Mouse (Mus musculus) stomach, embryonic 16.5 days (tissue): ENCODE measurements around the gene Sycp2. TPM values are rescaled to one million over a fixed set of nuclear protein-coding genes. Genes with fewer than 3 reads are reported as not detected.
"Not testable (repeated sequence)": the region's sequence is repeated elsewhere in the genome, so short reads cannot be mapped to it uniquely, and the experiment has no call there.

Experiments used
- ATAC-seq: fragments of 200-750 bp; cut with Nextera tagmentation; 2 replicates; pipeline ENCODE4 v1.8.0; 2017; ENCODE audit warnings: moderate number of reproducible peaks, moderate TSS enrichment; ENCODE audit not compliant: insufficient read depth, low FRiP score
- H3K27ac ChIP-seq: fragments of 300-500 bp; sonication (generic); 2 replicates; pipeline ENCODE4 v1.5.1; 2014; ENCODE audit warnings: low read length
- H3K27me3 ChIP-seq: fragments of 300-500 bp; sonication (generic); 2 replicates; pipeline ENCODE4 v1.6.1; 2014; ENCODE audit warnings: low read length, control low read depth, mixed read lengths; ENCODE audit not compliant: control insufficient read depth, insufficient read depth
- H3K36me3 ChIP-seq: fragments of 300-500 bp; sonication (generic); 2 replicates; pipeline ENCODE4 v1.6.1; 2014; ENCODE audit warnings: low read length; ENCODE audit not compliant: control insufficient read depth, insufficient read depth
- H3K4me1 ChIP-seq: fragments of 300-500 bp; sonication (generic); 2 replicates; pipeline ENCODE4 v1.6.1; 2014; ENCODE audit warnings: low read length, control low read depth, mixed read lengths; ENCODE audit not compliant: control insufficient read depth, insufficient read depth
- H3K4me2 ChIP-seq: fragments of 300-500 bp; sonication (generic); 2 replicates; pipeline ENCODE4 v1.6.1; 2014; ENCODE audit warnings: low read depth, low read length, mixed read lengths
- H3K4me3 ChIP-seq: fragments of 300-500 bp; sonication (generic); replicated peaks from 2 replicates; pipeline ENCODE4 v1.5.1; 2014; ENCODE audit warnings: mild to moderate bottlenecking, low read length
- H3K9ac ChIP-seq: fragments of 300-500 bp; sonication (generic); 2 replicates; pipeline ENCODE4 v1.6.1; 2014; ENCODE audit warnings: low read length
- H3K9me3 ChIP-seq: fragments of 300-500 bp; sonication (generic); replicated peaks from 2 replicates; pipeline ENCODE4 v1.6.1; 2016; ENCODE audit warnings: low read length, control low read depth; ENCODE audit not compliant: control insufficient read depth
- WGBS: fragments of 180-500 bp; shearing (Covaris S2); extraction: QIAGEN DNeasy Blood & Tissue Kit; methylation state at CpG from one replicate; pipeline ENCODE4 v1.1.7; 2014; 5-methylcytosine and 5-hydroxymethylcytosine counted together
- polyA plus RNA-seq: library from polyadenylated mRNA; unstranded; fragments of >200 nt; fragmentation: Nextera tagmentation; extraction: Ambion mirVana; gene quantifications from 2 replicates; pipeline ENCODE4 v1.2.1, GENCODE M21; 2015

Sycp2 gene
- polyA plus RNA-seq, 1 experiment from 2014 or later, result 0.23 TPM

- H3K9me3 ChIP-seq, result no peaks in the 10 kb centered on the region
- no peak for ATAC-seq
- H3K36me3 ChIP-seq, result no peaks in the 10 kb centered on the region
- WGBS, result 33% methylated on average over 1 of the region's 1 CpGs
- H3K27me3 ChIP-seq, result 0 out of 2 replicates have a peak, but pooled peaks cover 6% of the 10 kb centered on the region
- peaks cover 12% of the 10 kb centered on the region for H3K4me1 ChIP-seq
- H3K4me2 ChIP-seq, result no peak overlapping the region
- H3K4me3 ChIP-seq, result no peak overlapping the region
- H3K9ac ChIP-seq, result no peak overlapping the region
- no peak overlapping the region for H3K27ac ChIP-seq
These were observed 1.5 kb upstream of the Sycp2 start for GRCm38 (mm10) chr2:178409024-178409423.

GRCm38 (mm10) chr2:178342597-178342996 is 64.9 kb downstream of the Sycp2 start:
- no peak for ATAC-seq
- Histone ChIP-seq H3K4me2 (no peak overlapping the region), H3K4me1 (no peaks in the 10 kb centered on the region), H3K36me3 (no peaks in the 10 kb centered on the region), H3K27me3 (no peaks in the 10 kb centered on the region), H3K27ac (no peak overlapping the region), H3K4me3 (no peak overlapping the region), H3K9me3 (no peaks in the 10 kb centered on the region), H3K9ac (no peak overlapping the region)
- 56% methylated on average over 4 of the region's 4 CpGs for WGBS

GRCm38 (mm10) chr2:178342105-178342504 is 65.4 kb downstream of the Sycp2 start:
- not testable (repeated sequence) for H3K36me3 ChIP-seq, H3K4me3 ChIP-seq, H3K27ac ChIP-seq, H3K9ac ChIP-seq, H3K4me2 ChIP-seq, H3K4me1 ChIP-seq, ATAC-seq, H3K27me3 ChIP-seq, H3K9me3 ChIP-seq

GRCm38 (mm10) chr2:178339044-178339443 is 68.4 kb downstream of the Sycp2 start:
- H3K4me1 ChIP-seq, result no peaks in the 10 kb centered on the region
- WGBS, result 0% methylated on average over 2 of the region's 2 CpGs
- H3K9me3 ChIP-seq, result no peaks in the 10 kb centered on the region
- no peak overlapping the region for H3K4me2 ChIP-seq
- ATAC-seq, result no peak
- H3K27me3 ChIP-seq, result no peaks in the 10 kb centered on the region
- H3K9ac ChIP-seq, result no peak overlapping the region
- no peak overlapping the region for H3K27ac ChIP-seq
- H3K36me3 ChIP-seq, result no peaks in the 10 kb centered on the region
- no peak overlapping the region for H3K4me3 ChIP-seq

GRCm38 (mm10) chr2:178337878-178338277 is 69.6 kb downstream of the Sycp2 start:
- WGBS, result 30% methylated on average over 1 of the region's 1 CpGs
- Histone ChIP-seq H3K27ac (no peak overlapping the region), H3K4me2 (no peak overlapping the region), H3K4me3 (no peak overlapping the region), H3K27me3 (no peaks in the 10 kb centered on the region), H3K9me3 (no peaks in the 10 kb centered on the region), H3K4me1 (no peaks in the 10 kb centered on the region), H3K9ac (no peak overlapping the region), H3K36me3 (no peaks in the 10 kb centered on the region)
- no peak for ATAC-seq

GRCm38 (mm10) chr2:178329986-178330385 is 77.5 kb downstream of the Sycp2 start:
- H3K4me2 ChIP-seq, result no peak overlapping the region
- WGBS, result 59% methylated on average over 1 of the region's 1 CpGs
- no peak overlapping the region for H3K4me3 ChIP-seq
- no peak overlapping the region for H3K27ac ChIP-seq
- H3K36me3 ChIP-seq, result no peaks in the 10 kb centered on the region
- peaks cover 7% of the 10 kb centered on the region; the same call in 1 of the 2 replicates for H3K4me1 ChIP-seq
- H3K27me3 ChIP-seq, result no peaks in the 10 kb centered on the region
- ATAC-seq, result no peak
- H3K9ac ChIP-seq, result no peak overlapping the region
- H3K9me3 ChIP-seq, result no peaks in the 10 kb centered on the region

GRCm38 (mm10) chr2:178329551-178329950 is 77.9 kb downstream of the Sycp2 start:
- H3K36me3 ChIP-seq, result no peaks in the 10 kb centered on the region
- 71% methylated on average over 5 of the region's 5 CpGs for WGBS
- no peak for ATAC-seq
- H3K4me2 ChIP-seq, result no peak overlapping the region
- no peak overlapping the region for H3K27ac ChIP-seq
- H3K9ac ChIP-seq, result no peak overlapping the region
- no peaks in the 10 kb centered on the region for H3K9me3 ChIP-seq
- peaks cover 7% of the 10 kb centered on the region; the same call in 1 of the 2 replicates for H3K4me1 ChIP-seq
- no peaks in the 10 kb centered on the region for H3K27me3 ChIP-seq
- H3K4me3 ChIP-seq, result no peak overlapping the region

- Histone ChIP-seq H3K9me3 (no peaks in the 10 kb centered on the region), H3K4me2 (no peak overlapping the region), H3K4me3 (no peak overlapping the region), H3K36me3 (no peaks in the 10 kb centered on the region), H3K27me3 (no peaks in the 10 kb centered on the region), H3K4me1 (peaks cover 7% of the 10 kb centered on the region; the same call in 1 of the 2 replicates), H3K27ac (no peak overlapping the region), H3K9ac (no peak overlapping the region)
- peak; percentile 81 for ATAC-seq
- 8% methylated on average over 12 of the region's 12 CpGs for WGBS
These were observed 79.9 kb downstream of the Sycp2 start for GRCm38 (mm10) chr2:178327466-178328040.

GRCm38 (mm10) chr2:178326750-178327465 is 80.6 kb downstream of the Sycp2 start:
- H3K4me3 ChIP-seq, result no peak overlapping the region
- no peak overlapping the region for H3K4me2 ChIP-seq
- no peak for ATAC-seq
- no peaks in the 10 kb centered on the region for H3K36me3 ChIP-seq
- peaks cover 7% of the 10 kb centered on the region; the same call in 1 of the 2 replicates for H3K4me1 ChIP-seq
- WGBS, result 17% methylated on average over 5 of the region's 5 CpGs
- H3K27ac ChIP-seq, result no peak overlapping the region
- H3K9me3 ChIP-seq, result no peaks in the 10 kb centered on the region
- no peaks in the 10 kb centered on the region for H3K27me3 ChIP-seq
- no peak overlapping the region for H3K9ac ChIP-seq
